Mouse (Mus musculus): ENCODE data around the gene Zbtb45. TPM values are rescaled to one million over a fixed set of nuclear protein-coding genes. Genes with fewer than 3 reads are reported as not detected.

The Zbtb45 gene
- 0.24 TPM for polyA plus RNA-seq (2014; fragmentation: Illumina TruSeq; extraction: RNeasy Lipid Tissue Mini Kit (QIAGEN cat#74804); ENCODE audit: low read depth, low replicate concordance)

DNA sequence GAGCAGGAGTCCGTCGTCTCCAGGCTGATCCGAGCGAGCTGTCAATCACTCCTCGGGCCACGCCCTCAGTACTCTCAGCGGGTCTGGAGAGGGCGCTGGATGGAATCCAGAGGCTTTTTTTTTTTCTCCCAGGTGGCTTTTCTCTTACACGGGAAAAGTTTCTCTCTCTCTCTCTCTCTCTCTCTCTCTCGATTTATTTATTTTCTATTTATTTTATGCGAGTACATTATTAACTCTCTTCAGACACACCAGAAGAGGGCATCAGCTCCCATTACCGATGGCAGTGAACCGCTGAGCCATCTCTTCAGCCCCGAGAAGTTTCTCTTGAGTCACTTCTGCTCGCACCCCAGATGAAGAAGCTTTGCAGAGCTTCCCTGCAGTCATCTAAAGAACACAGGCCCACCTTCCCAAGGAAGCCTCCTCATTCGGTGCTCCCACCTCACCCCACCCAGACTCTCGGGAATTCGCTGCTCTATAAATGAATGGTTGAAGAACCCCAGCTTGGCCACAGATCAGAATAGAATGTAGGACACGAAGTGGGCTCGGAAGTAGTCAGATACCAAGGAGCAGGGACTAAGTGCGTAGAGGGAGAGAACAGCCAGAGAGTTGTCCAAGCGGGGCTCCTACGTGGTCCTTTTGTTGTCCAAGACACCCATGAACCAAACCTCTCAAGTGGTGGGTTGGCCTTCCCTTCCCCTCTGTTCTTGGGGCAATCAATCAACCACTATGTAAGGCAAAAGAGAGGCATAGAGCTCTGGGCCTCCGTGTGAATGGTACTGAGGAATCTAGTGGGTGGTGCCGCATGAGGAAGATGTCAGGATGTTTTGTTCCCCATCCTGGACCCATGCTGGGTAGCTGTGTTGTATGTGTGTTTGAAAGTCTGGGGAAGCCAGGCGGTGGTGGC lies at the start of gene Zbtb45:
Gene Zbtb45, minus strand, starts transcription at position 30 of the 904 bp plus-strand sequence.

GRCm38 (mm10) chr7:13054287-13055010 lies 44.6 kb upstream of the Zbtb45 start, which contains the start of gene Mzf1:
Gene Mzf1, minus strand, starts transcription at chr7:13054764.

GRCm38 (mm10) chr7:13037901-13038555 lies 28.2 kb upstream of the Zbtb45 start, which contains the start of gene Ube2m:
Gene Ube2m, minus strand, starts transcription at chr7:13038275.

DNA sequence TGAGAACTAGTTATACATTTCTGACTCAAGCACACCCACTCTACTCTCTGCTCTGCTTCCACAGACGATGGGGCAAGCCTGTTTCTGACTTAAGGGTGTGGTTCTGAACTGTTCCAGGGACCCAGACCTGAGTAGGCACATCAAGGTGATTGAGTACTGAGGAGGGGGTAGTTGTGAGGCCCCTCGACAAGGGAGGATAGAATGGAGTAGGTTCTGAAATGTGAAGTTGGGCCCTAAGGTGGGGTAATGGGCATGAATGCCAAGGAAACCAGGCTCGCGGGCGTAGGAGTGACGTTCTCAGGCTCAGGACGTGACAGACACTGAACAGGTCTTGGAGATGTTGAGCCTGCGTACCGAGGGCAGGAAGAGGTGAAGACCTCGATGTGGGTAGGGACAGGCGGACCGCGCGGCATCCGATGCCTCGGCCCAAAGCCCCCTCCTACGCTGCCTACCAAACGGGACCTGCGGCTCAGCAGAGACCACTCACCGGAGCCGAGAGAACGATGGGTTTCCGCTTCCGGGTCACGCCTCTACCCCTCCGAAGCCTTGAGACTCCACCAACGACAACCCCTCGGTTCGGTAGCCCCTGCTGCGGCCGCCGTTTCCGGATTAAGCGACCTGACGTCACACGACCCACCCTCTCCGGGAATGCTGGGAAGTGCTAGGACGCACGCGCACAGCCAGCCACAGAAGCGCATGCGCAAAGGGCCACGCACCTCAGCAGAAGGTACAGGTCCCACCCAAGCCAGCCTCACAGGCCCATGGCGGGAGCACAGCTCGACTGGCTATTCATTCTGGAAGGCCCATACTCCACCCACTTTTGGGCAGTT lies 24.5 kb upstream of the Zbtb45 start, which contains the start of gene Chmp2a:
Gene Chmp2a, minus strand, starts transcription at position 660 of the 830 bp plus-strand sequence.

GRCm38 (mm10) chr7:12998851-12999250 lies 11.0 kb downstream of the Zbtb45 start, which contains the start of gene Trim28:
Gene Trim28, plus strand, starts transcription at chr7:12999114.

DNA sequence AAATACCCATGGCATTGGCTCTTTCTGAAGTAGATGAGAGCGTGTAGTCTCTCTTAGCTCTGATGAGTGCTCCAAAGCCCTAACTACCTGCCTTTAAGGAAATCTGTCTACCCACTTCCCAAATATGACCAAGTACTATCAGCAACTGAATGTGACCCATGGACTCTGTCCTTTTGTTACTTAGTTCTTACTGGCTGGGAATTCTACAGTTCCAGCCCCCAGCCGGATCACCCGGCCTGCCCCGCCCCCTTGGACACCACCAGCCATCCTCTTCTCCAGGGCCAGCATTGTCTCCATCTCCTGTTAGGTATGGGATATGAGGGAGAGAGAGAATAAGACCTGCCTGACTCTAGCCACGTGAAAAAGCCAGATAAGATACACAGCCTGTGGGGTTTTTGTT lies 11.8 kb downstream of the Zbtb45 start, which contains the start of gene Slc27a5:
Gene Slc27a5, minus strand, starts transcription at position 140 of the 400 bp plus-strand sequence.

GRCm38 (mm10) chr7:12977682-12978389 lies 32.0 kb downstream of the Zbtb45 start, which contains the start of gene Zfp446:
Gene Zfp446, plus strand, starts transcription at chr7:12977848.

DNA sequence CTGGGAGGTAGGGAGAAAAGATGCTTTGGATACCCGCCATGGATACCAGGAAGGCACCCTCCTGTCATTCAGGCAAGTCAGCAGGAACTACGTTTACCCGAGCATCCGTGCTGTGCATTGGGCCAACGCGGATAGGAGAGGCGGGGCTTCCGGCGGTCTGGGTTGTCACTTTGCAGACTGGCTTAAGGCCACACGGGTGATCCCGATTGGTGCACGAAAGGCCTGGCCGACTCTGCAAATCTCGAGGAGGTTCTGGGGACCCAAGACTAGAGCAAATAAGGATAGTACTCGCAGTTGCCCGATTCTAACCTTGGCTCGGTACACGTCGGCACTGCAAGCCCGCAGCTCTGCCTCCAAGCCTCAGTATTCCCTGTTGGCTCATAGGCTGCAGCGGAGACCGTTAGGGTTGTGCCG lies 44.1 kb downstream of the Zbtb45 start, which contains the start of gene Zfp324:
Gene Zfp324, plus strand, starts transcription at position 161 of the 414 bp plus-strand sequence.

Other genes with a start within 250 kb of the Zbtb45 start
- gene Zscan18, start 206.4 kb downstream of the Zbtb45 start, polyA plus RNA-seq (2014; fragmentation: Illumina TruSeq; extraction: RNeasy Lipid Tissue Mini Kit (QIAGEN cat#74804); ENCODE audit: low read depth, low replicate concordance): 0.45 TPM
- 7.7 TPM for gene Zfp329, start 191.2 kb downstream of the Zbtb45 start, polyA plus RNA-seq (2014; fragmentation: Illumina TruSeq; extraction: RNeasy Lipid Tissue Mini Kit (QIAGEN cat#74804); ENCODE audit: low read depth, low replicate concordance)
- 24.1 TPM for gene Zfp110, start 175.3 kb downstream of the Zbtb45 start, polyA plus RNA-seq (2014; fragmentation: Illumina TruSeq; extraction: RNeasy Lipid Tissue Mini Kit (QIAGEN cat#74804); ENCODE audit: low read depth, low replicate concordance)
- gene Zfp128, start 128.9 kb downstream of the Zbtb45 start, polyA plus RNA-seq (2014; fragmentation: Illumina TruSeq; extraction: RNeasy Lipid Tissue Mini Kit (QIAGEN cat#74804); ENCODE audit: low read depth, low replicate concordance): 2.3 TPM
- 2.5 TPM for gene Zscan22, start 112.2 kb downstream of the Zbtb45 start, polyA plus RNA-seq (2014; fragmentation: Illumina TruSeq; extraction: RNeasy Lipid Tissue Mini Kit (QIAGEN cat#74804); ENCODE audit: low read depth, low replicate concordance)
- 23.2 TPM for gene Rps5, start 87.7 kb downstream of the Zbtb45 start, polyA plus RNA-seq (2014; fragmentation: Illumina TruSeq; extraction: RNeasy Lipid Tissue Mini Kit (QIAGEN cat#74804); ENCODE audit: low read depth, low replicate concordance)
- not detected for gene Rnf225, start 82.6 kb downstream of the Zbtb45 start, polyA plus RNA-seq (2014; fragmentation: Illumina TruSeq; extraction: RNeasy Lipid Tissue Mini Kit (QIAGEN cat#74804); ENCODE audit: low read depth, low replicate concordance)
- 1.6 TPM for gene Zfp324, start 44.2 kb downstream of the Zbtb45 start, polyA plus RNA-seq (2014; fragmentation: Illumina TruSeq; extraction: RNeasy Lipid Tissue Mini Kit (QIAGEN cat#74804); ENCODE audit: low read depth, low replicate concordance)
- 1.9 TPM for gene Zfp446, start 32.2 kb downstream of the Zbtb45 start, polyA plus RNA-seq (2014; fragmentation: Illumina TruSeq; extraction: RNeasy Lipid Tissue Mini Kit (QIAGEN cat#74804); ENCODE audit: low read depth, low replicate concordance)
- gene Slc27a5, start 11.8 kb downstream of the Zbtb45 start, polyA plus RNA-seq (2014; fragmentation: Illumina TruSeq; extraction: RNeasy Lipid Tissue Mini Kit (QIAGEN cat#74804); ENCODE audit: low read depth, low replicate concordance): 181 TPM
- gene Trim28, start 10.9 kb downstream of the Zbtb45 start, polyA plus RNA-seq (2014; fragmentation: Illumina TruSeq; extraction: RNeasy Lipid Tissue Mini Kit (QIAGEN cat#74804); ENCODE audit: low read depth, low replicate concordance): 18.0 TPM
- 78.1 TPM for gene Chmp2a, start 24.8 kb upstream of the Zbtb45 start, polyA plus RNA-seq (2014; fragmentation: Illumina TruSeq; extraction: RNeasy Lipid Tissue Mini Kit (QIAGEN cat#74804); ENCODE audit: low read depth, low replicate concordance)
- 30.5 TPM for gene Ube2m, start 28.2 kb upstream of the Zbtb45 start, polyA plus RNA-seq (2014; fragmentation: Illumina TruSeq; extraction: RNeasy Lipid Tissue Mini Kit (QIAGEN cat#74804); ENCODE audit: low read depth, low replicate concordance)
- gene Mzf1, start 44.7 kb upstream of the Zbtb45 start, polyA plus RNA-seq (2014; fragmentation: Illumina TruSeq; extraction: RNeasy Lipid Tissue Mini Kit (QIAGEN cat#74804); ENCODE audit: low read depth, low replicate concordance): 0.11 TPM
- gene Vmn1r85, start 85.1 kb upstream of the Zbtb45 start, polyA plus RNA-seq (2014; fragmentation: Illumina TruSeq; extraction: RNeasy Lipid Tissue Mini Kit (QIAGEN cat#74804); ENCODE audit: low read depth, low replicate concordance): not detected
- gene Vmn1r86, start 109.9 kb upstream of the Zbtb45 start, polyA plus RNA-seq (2014; fragmentation: Illumina TruSeq; extraction: RNeasy Lipid Tissue Mini Kit (QIAGEN cat#74804); ENCODE audit: low read depth, low replicate concordance): not detected
- gene Vmn1r87, start 130.1 kb upstream of the Zbtb45 start, polyA plus RNA-seq (2014; fragmentation: Illumina TruSeq; extraction: RNeasy Lipid Tissue Mini Kit (QIAGEN cat#74804); ENCODE audit: low read depth, low replicate concordance): not detected
- gene Vmn1r88, start 149.5 kb upstream of the Zbtb45 start, polyA plus RNA-seq (2014; fragmentation: Illumina TruSeq; extraction: RNeasy Lipid Tissue Mini Kit (QIAGEN cat#74804); ENCODE audit: low read depth, low replicate concordance): 0.05 TPM
- not detected for gene Vmn1r89, start 203.0 kb upstream of the Zbtb45 start, polyA plus RNA-seq (2014; fragmentation: Illumina TruSeq; extraction: RNeasy Lipid Tissue Mini Kit (QIAGEN cat#74804); ENCODE audit: low read depth, low replicate concordance)